Mouse (Mus musculus) granulocyte monocyte progenitor cell, adult 5-6 weeks (primary cell): ENCODE measurements around the gene Gcfc2. TPM values are rescaled to one million over a fixed set of nuclear protein-coding genes. Genes with fewer than 3 reads are reported as not detected.

ENCODE experiments used
- ATAC-seq: replicated peaks from 2 replicates; pipeline ENCODE4 v1.8.0; 2016; ENCODE audit warnings: mild to moderate bottlenecking, moderate TSS enrichment, inconsistent platforms; ENCODE audit not compliant: poor library complexity, severe bottlenecking
- total RNA-seq, 2 experiments: library from RNA; stranded (forward) in 1 of 2; stranded (reverse) in 1 of 2; fragments of 200-712, 200-1000 nt in 1 of 2; fragments of >200 nt in 1 of 2; fragmentation: Nextera tagmentation in 1 of 2; gene quantifications; 2 replicates each; pipeline ENCODE4 v1.2.3; 2014 to 2017

Gene Gcfc2
- total RNA-seq (2014; fragmentation: Nextera tagmentation) (12.0 and 26.1 TPM in 2 replicates), total RNA-seq (2017) (25.4 and 31.6 TPM in 2 replicates)

- peak; percentile 77 for ATAC-seq
Observed at GRCm38 (mm10) chr6:81923523-81924142, at the start of gene Gcfc2. TSS of gene Gcfc2 (plus strand) at chr6:81923669.

GRCm38 (mm10) chr6:81895678-81896230 is 27.7 kb upstream of the Gcfc2 start:
- no peak for ATAC-seq

- ATAC-seq: no peak
Observed at GRCm38 (mm10) chr6:81910302-81910855, 13.1 kb upstream of the Gcfc2 start.

- ATAC-seq: no peak
Observed at GRCm38 (mm10) chr6:81911244-81911643, 12.2 kb upstream of the Gcfc2 start.

GRCm38 (mm10) chr6:81911713-81912112 is 11.8 kb upstream of the Gcfc2 start:
- ATAC-seq: no peak

- no peak for ATAC-seq
Observed at GRCm38 (mm10) chr6:81912177-81912576, 11.3 kb upstream of the Gcfc2 start.

GRCm38 (mm10) chr6:81924304-81924703 is 835 bp downstream of the Gcfc2 start:
- peak; percentile 17; the same call in 1 of the 2 replicates for ATAC-seq

- ATAC-seq: no peak
Observed at GRCm38 (mm10) chr6:81929402-81929801, 5.9 kb downstream of the Gcfc2 start.

GRCm38 (mm10) chr6:81933281-81933680 is 9.8 kb downstream of the Gcfc2 start:
- ATAC-seq: no peak

- no peak for ATAC-seq
Observed at GRCm38 (mm10) chr6:81941718-81942117, 18.2 kb downstream of the Gcfc2 start.

- no peak for ATAC-seq
Observed at GRCm38 (mm10) chr6:81943281-81943680, 19.8 kb downstream of the Gcfc2 start.

GRCm38 (mm10) chr6:81944432-81944831 is 21.0 kb downstream of the Gcfc2 start:
- ATAC-seq: no peak

GRCm38 (mm10) chr6:81946906-81947305 is 23.4 kb downstream of the Gcfc2 start:
- no peak for ATAC-seq

- ATAC-seq: no peak
Observed at GRCm38 (mm10) chr6:81955133-81955532, 31.7 kb downstream of the Gcfc2 start.

GRCm38 (mm10) chr6:81956399-81956798 is 32.9 kb downstream of the Gcfc2 start:
- no peak for ATAC-seq

GRCm38 (mm10) chr6:81957992-81958391 is 34.5 kb downstream of the Gcfc2 start:
- ATAC-seq: peak; percentile 80

GRCm38 (mm10) chr6:81959866-81960265 is 36.4 kb downstream of the Gcfc2 start:
- no peak for ATAC-seq

- ATAC-seq: no peak
Observed at GRCm38 (mm10) chr6:81960284-81960683, 36.8 kb downstream of the Gcfc2 start.

GRCm38 (mm10) chr6:81965296-81966067 is 42.0 kb downstream of the Gcfc2 start, which contains the start of gene Mrpl19:
TSS of gene Mrpl19 (minus strand) at chr6:81965958.
- peak; percentile 97 for ATAC-seq

- 0 out of 2 replicates have a peak, but pooled peaks have one; percentile 1 for ATAC-seq
Observed at GRCm38 (mm10) chr6:81966068-81966544, 42.6 kb downstream of the Gcfc2 start.

- no peak for ATAC-seq
Observed at GRCm38 (mm10) chr6:81971196-81971595, 47.7 kb downstream of the Gcfc2 start.
